Mouse (Mus musculus): Measurements from ENCODE around the gene Abca13.

GRCm38 (mm10) chr11:9533189-9533588, 341.4 kb downstream of the Abca13 start:
- TF ChIP-seq POLR2A (IDR thresholded peaks at IDR 0.05; ENCODE audit: borderline replicate concordance, low read depth, low read length) (no peak), CTCF (IDR thresholded peaks at IDR 0.05; ENCODE audit: low read depth, low read length) (no peak)
